Mouse (Mus musculus): ENCODE data around the gene Hcar1. TPM values are rescaled to one million over a fixed set of nuclear protein-coding genes. Genes with fewer than 3 reads are reported as not detected.

Gene Hcar1
- 0.41 and 0.45 TPM in 2 replicates for polyA plus RNA-seq (2015; fragmentation: Nextera tagmentation; extraction: Ambion mirVana)

GRCm38 (mm10) chr5:123879928-123880327 is at the start of gene Hcar1:
Hcar1 (minus strand) TSS chr5:123880020.
- Histone ChIP-seq H3K4me2 (ENCODE audit: low read depth, low read length) (peak within 1 kb of the TSS; percentile 29; the same call in 1 of the 2 replicates), H3K27me3 (ENCODE audit: control insufficient read depth, insufficient read depth, low read length) (no peaks in the 10 kb centered on the region), H3K4me1 (ENCODE audit: control insufficient read depth, insufficient read depth, low read length) (peaks cover 2% of the 10 kb centered on the region; the same call in 1 of the 2 replicates), H3K27ac (ENCODE audit: low read length) (no peak within 1 kb of the TSS), H3K9me3 (replicated peaks; ENCODE audit: control insufficient read depth, low read length) (no peaks in the 10 kb centered on the region), H3K4me3 (ENCODE audit: low read length) (no peak within 1 kb of the TSS), H3K9ac (ENCODE audit: low read length) (peak within 1 kb of the TSS; percentile 16; the same call in 1 of the 2 replicates), H3K36me3 (ENCODE audit: control insufficient read depth, insufficient read depth) (no peaks in the 10 kb centered on the region)
- WGBS = 42% methylated on average over 12 of the region's 12 CpGs
- ATAC-seq (replicated peaks; ENCODE audit: extremely low read depth, insufficient read depth, low FRiP score) = no peak

- no peak for ATAC-seq (replicated peaks; ENCODE audit: extremely low read depth, insufficient read depth, low FRiP score)
- no peak within 1 kb of the TSS for H3K4me3 ChIP-seq (ENCODE audit: low read length)
- H3K4me1 ChIP-seq (ENCODE audit: control insufficient read depth, insufficient read depth, low read length) = no peaks in the 10 kb centered on the region; the same call in 1 of the 2 replicates
- 91% methylated on average over 9 of the region's 9 CpGs for WGBS
- H3K27me3 ChIP-seq (ENCODE audit: control insufficient read depth, insufficient read depth, low read length) = no peaks in the 10 kb centered on the region
- H3K36me3 ChIP-seq (ENCODE audit: control insufficient read depth, insufficient read depth) = peaks cover 53% of the 10 kb centered on the region
- no peak within 1 kb of the TSS for H3K27ac ChIP-seq (ENCODE audit: low read length)
- H3K4me2 ChIP-seq (ENCODE audit: low read depth, low read length) = no peak within 1 kb of the TSS
- no peaks in the 10 kb centered on the region for H3K9me3 ChIP-seq (replicated peaks; ENCODE audit: control insufficient read depth, low read length)
- H3K9ac ChIP-seq (ENCODE audit: low read length) = no peak within 1 kb of the TSS
These were observed 47.3 kb upstream of the Hcar1 start, which contains the start of gene Gm43518 for GRCm38 (mm10) chr5:123927118-123927517. Gm43518 (plus strand) TSS chr5:123927418.

GRCm38 (mm10) chr5:123922112-123922511 is 42.3 kb upstream of the Hcar1 start:
- Histone ChIP-seq H3K9ac (ENCODE audit: low read length) (no peak overlapping the region), H3K4me3 (ENCODE audit: low read length) (no peak overlapping the region), H3K36me3 (ENCODE audit: control insufficient read depth, insufficient read depth) (peaks cover 59% of the 10 kb centered on the region), H3K27me3 (ENCODE audit: control insufficient read depth, insufficient read depth, low read length) (no peaks in the 10 kb centered on the region), H3K9me3 (replicated peaks; ENCODE audit: control insufficient read depth, low read length) (no peaks in the 10 kb centered on the region), H3K4me1 (ENCODE audit: control insufficient read depth, insufficient read depth, low read length) (no peaks in the 10 kb centered on the region), H3K4me2 (ENCODE audit: low read depth, low read length) (no peak overlapping the region), H3K27ac (ENCODE audit: low read length) (no peak overlapping the region)
- ATAC-seq (replicated peaks; ENCODE audit: extremely low read depth, insufficient read depth, low FRiP score) = no peak
- 84% methylated on average over 6 of the region's 6 CpGs for WGBS

GRCm38 (mm10) chr5:123914852-123915251 is 35.0 kb upstream of the Hcar1 start:
- H3K9ac ChIP-seq (ENCODE audit: low read length) = no peak overlapping the region
- WGBS = 71% methylated on average over 3 of the region's 3 CpGs
- peaks cover 7% of the 10 kb centered on the region; the same call in 1 of the 2 replicates for H3K4me1 ChIP-seq (ENCODE audit: control insufficient read depth, insufficient read depth, low read length)
- H3K27ac ChIP-seq (ENCODE audit: low read length) = no peak overlapping the region
- H3K27me3 ChIP-seq (ENCODE audit: control insufficient read depth, insufficient read depth, low read length) = no peaks in the 10 kb centered on the region
- H3K9me3 ChIP-seq (replicated peaks; ENCODE audit: control insufficient read depth, low read length) = no peaks in the 10 kb centered on the region
- no peak for ATAC-seq (replicated peaks; ENCODE audit: extremely low read depth, insufficient read depth, low FRiP score)
- H3K4me2 ChIP-seq (ENCODE audit: low read depth, low read length) = no peak overlapping the region
- H3K4me3 ChIP-seq (ENCODE audit: low read length) = no peak overlapping the region
- peaks cover 36% of the 10 kb centered on the region for H3K36me3 ChIP-seq (ENCODE audit: control insufficient read depth, insufficient read depth)

- ATAC-seq (replicated peaks; ENCODE audit: extremely low read depth, insufficient read depth, low FRiP score) = 0 out of 2 replicates have a peak, but pooled peaks have one; percentile 1
These were observed 27.8 kb upstream of the Hcar1 start for GRCm38 (mm10) chr5:123907631-123907977.

GRCm38 (mm10) chr5:123906976-123907630 is 27.3 kb upstream of the Hcar1 start, which contains the start of gene Denr:
Denr (plus strand) TSS chr5:123907175.
- no peaks in the 10 kb centered on the region for H3K9me3 ChIP-seq (replicated peaks; ENCODE audit: control insufficient read depth, low read length)
- H3K9ac ChIP-seq (ENCODE audit: low read length) = peak within 1 kb of the TSS; percentile 94
- peak within 1 kb of the TSS; percentile 83 for H3K4me3 ChIP-seq (ENCODE audit: low read length)
- peak within 1 kb of the TSS; percentile 80 for H3K27ac ChIP-seq (ENCODE audit: low read length)
- H3K4me1 ChIP-seq (ENCODE audit: control insufficient read depth, insufficient read depth, low read length) = peaks cover 11% of the 10 kb centered on the region
- WGBS = under 1% methylated on average over 54 of the region's 61 CpGs
- H3K4me2 ChIP-seq (ENCODE audit: low read depth, low read length) = peak within 1 kb of the TSS; percentile 97
- peak; percentile 98 for ATAC-seq (replicated peaks; ENCODE audit: extremely low read depth, insufficient read depth, low FRiP score)
- peaks cover 22% of the 10 kb centered on the region for H3K36me3 ChIP-seq (ENCODE audit: control insufficient read depth, insufficient read depth)
- no peaks in the 10 kb centered on the region for H3K27me3 ChIP-seq (ENCODE audit: control insufficient read depth, insufficient read depth, low read length)

More at GRCm38 (mm10) chr5:123907631-123907977, 27.8 kb upstream of the Hcar1 start:
- H3K36me3 ChIP-seq (ENCODE audit: control insufficient read depth, insufficient read depth) = peaks cover 22% of the 10 kb centered on the region
- H3K27me3 ChIP-seq (ENCODE audit: control insufficient read depth, insufficient read depth, low read length) = no peaks in the 10 kb centered on the region
- H3K4me2 ChIP-seq (ENCODE audit: low read depth, low read length) = peak overlapping the region; percentile 97
- H3K9me3 ChIP-seq (replicated peaks; ENCODE audit: control insufficient read depth, low read length) = no peaks in the 10 kb centered on the region
- WGBS = 2% methylated on average over 10 of the region's 10 CpGs
- H3K4me1 ChIP-seq (ENCODE audit: control insufficient read depth, insufficient read depth, low read length) = peaks cover 11% of the 10 kb centered on the region
- H3K9ac ChIP-seq (ENCODE audit: low read length) = peak overlapping the region; percentile 94
- peak overlapping the region; percentile 83 for H3K4me3 ChIP-seq (ENCODE audit: low read length)
- peak overlapping the region; percentile 80 for H3K27ac ChIP-seq (ENCODE audit: low read length)

- H3K4me1 ChIP-seq (ENCODE audit: control insufficient read depth, insufficient read depth, low read length) = peaks cover 11% of the 10 kb centered on the region
- H3K4me2 ChIP-seq (ENCODE audit: low read depth, low read length) = peak overlapping the region; percentile 40
- no peak overlapping the region for H3K4me3 ChIP-seq (ENCODE audit: low read length)
- H3K9ac ChIP-seq (ENCODE audit: low read length) = no peak overlapping the region
- H3K27me3 ChIP-seq (ENCODE audit: control insufficient read depth, insufficient read depth, low read length) = no peaks in the 10 kb centered on the region
- 70% methylated on average over 17 of the region's 17 CpGs for WGBS
- no peak for ATAC-seq (replicated peaks; ENCODE audit: extremely low read depth, insufficient read depth, low FRiP score)
- no peak overlapping the region for H3K27ac ChIP-seq (ENCODE audit: low read length)
- peaks cover 22% of the 10 kb centered on the region for H3K36me3 ChIP-seq (ENCODE audit: control insufficient read depth, insufficient read depth)
- H3K9me3 ChIP-seq (replicated peaks; ENCODE audit: control insufficient read depth, low read length) = no peaks in the 10 kb centered on the region
These were observed 26.5 kb upstream of the Hcar1 start for GRCm38 (mm10) chr5:123906146-123906975.

GRCm38 (mm10) chr5:123904059-123904672 is 24.3 kb upstream of the Hcar1 start:
- H3K9ac ChIP-seq (ENCODE audit: low read length) = no peak overlapping the region
- peaks cover 6% of the 10 kb centered on the region for H3K36me3 ChIP-seq (ENCODE audit: control insufficient read depth, insufficient read depth)
- no peak overlapping the region for H3K4me2 ChIP-seq (ENCODE audit: low read depth, low read length)
- WGBS = 63% methylated on average over 11 of the region's 11 CpGs
- no peaks in the 10 kb centered on the region for H3K27me3 ChIP-seq (ENCODE audit: control insufficient read depth, insufficient read depth, low read length)
- H3K9me3 ChIP-seq (replicated peaks; ENCODE audit: control insufficient read depth, low read length) = no peaks in the 10 kb centered on the region
- no peak overlapping the region for H3K4me3 ChIP-seq (ENCODE audit: low read length)
- H3K4me1 ChIP-seq (ENCODE audit: control insufficient read depth, insufficient read depth, low read length) = peaks cover 11% of the 10 kb centered on the region
- no peak overlapping the region for H3K27ac ChIP-seq (ENCODE audit: low read length)
- ATAC-seq (replicated peaks; ENCODE audit: extremely low read depth, insufficient read depth, low FRiP score) = no peak
